Mouse (Mus musculus): ENCODE data around the gene Hist1h2af.
A peak's percentile ranks its signal among the peaks of the same experiment; 100 is the strongest.

Gene Hist1h2af

DNA sequence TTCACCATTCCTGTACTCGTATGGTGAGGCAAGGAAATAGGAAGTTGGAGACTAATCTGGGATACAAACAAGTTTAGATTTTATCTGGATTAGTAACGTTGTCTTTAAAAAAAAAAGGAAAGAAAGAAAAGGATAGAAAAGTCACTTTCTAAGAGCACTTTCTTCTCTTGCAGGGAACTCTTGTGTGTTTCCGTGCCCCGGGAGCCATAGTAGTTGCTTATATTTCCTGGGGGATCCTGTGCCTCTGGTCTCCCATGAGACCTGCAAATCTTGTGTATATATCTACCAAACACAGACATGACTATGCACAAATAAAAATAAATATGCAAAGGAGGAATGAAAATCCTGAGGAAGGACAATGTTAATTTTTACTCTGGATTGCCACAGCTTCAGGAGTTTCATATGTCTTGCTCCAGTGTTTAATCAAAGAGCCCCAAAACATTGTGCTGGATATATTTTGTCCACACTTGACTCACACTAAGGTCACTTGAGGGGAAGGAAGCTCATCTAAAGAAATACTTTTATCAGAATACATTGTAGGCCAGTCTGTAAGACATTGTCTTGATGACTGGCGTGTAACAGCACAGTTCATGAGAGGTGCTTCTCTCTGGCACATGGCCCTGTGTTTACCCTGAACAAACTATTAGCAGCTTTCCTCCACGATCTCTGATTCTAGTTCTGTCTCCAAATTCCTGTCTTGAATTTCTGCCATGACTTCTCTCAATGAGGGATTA is 43.4 kb downstream of the Hist1h2af start:
- DNase-seq (ENCODE audit: low spot score): no peak

DNA sequence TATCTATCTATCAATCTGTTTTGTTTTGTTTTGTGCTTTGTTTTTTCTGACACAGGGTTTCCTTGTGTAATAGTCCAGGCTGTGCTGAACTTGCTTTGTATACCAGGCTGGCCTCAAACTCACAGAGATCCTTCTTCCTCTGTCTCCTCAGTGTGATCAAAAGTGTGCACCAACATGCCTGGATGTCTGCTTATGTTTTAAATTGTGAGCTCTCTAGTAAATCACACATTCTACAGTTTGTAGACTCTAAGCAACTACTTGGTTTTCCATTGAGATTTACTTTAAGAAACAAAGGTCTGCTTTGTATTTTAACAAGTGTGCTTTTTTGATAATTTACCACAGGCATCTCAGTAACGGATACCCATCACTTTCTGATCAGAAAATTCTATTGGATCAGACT is 44.1 kb downstream of the Hist1h2af start:
- no peak for DNase-seq (ENCODE audit: low spot score)

DNA sequence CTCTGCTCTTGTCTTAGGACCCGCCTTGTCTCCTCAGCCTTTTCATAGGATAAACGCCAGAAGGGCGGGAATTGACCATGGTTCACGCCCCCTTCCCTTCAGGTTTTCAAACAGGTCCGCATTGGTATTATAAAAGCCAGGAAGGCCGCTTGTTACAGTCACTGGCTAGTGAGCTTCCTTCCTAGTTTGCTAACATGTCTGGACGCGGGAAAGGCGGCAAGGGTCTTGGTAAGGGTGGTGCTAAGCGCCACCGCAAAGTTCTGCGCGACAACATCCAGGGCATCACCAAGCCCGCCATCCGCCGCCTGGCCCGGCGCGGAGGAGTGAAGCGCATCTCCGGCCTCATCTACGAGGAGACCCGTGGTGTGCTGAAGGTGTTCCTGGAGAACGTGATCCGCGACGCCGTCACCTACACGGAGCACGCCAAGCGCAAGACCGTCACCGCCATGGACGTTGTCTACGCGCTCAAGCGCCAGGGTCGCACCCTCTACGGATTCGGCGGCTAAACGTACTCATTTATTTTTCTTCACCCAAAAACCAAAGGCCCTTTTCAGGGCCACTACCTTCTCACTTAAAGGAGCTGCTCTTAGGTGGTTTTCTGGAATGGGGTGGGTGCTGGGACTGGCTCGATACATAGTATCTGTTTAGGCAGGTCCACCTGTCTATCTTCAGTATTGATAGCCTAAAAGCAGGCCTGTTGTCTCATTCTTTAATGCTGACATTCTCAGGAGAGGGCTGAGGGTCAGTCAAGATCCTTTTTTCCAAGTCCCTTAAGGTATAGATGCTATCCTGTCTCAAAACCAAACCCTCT is 47.9 kb downstream of the Hist1h2af start, which contains the start of gene Hist1h4d:
Gene Hist1h4d (plus strand): TSS at position 191 of the 811 bp plus-strand sequence.
- peak; percentile 95 for DNase-seq (ENCODE audit: low spot score)

DNA sequence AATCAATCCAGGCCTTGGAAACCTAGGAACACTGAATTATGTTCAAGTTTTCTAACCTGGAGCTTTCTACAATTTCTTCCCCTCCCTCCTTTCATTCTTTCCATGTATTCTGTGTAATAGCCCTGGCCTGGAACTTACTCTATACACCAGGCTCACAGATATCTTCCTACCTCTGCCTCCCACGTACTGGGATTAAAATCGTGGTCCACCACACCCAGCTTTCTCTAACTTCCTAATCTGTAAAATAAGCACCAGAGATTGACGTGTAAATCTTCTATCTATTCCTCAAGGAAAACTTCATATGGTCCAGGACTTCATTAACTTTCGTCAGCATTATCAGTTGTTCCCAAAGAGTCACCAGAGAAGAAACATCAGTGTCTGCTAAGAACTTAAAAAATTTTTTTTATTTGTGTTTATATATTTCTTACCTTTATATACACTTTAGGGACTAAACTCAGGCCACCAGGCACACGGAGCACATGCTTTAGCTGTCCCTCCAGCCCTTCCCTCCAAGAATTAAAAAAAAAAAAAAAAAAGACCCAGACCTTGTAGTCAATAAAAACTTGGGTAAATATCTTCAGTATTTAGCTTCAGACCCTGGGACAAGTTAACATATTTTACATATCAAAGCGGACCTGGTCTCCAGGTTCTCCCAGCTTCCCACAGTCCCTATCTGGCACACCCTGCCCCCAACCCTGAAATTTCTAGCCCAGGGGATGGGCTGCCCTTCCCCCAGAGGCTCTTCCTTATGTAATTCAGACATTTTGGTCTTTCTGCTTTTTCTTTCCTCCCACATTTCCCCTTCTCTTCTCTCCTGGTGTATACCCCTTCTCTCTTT is 48.7 kb downstream of the Hist1h2af start:
- DNase-seq (ENCODE audit: low spot score): no peak

DNA sequence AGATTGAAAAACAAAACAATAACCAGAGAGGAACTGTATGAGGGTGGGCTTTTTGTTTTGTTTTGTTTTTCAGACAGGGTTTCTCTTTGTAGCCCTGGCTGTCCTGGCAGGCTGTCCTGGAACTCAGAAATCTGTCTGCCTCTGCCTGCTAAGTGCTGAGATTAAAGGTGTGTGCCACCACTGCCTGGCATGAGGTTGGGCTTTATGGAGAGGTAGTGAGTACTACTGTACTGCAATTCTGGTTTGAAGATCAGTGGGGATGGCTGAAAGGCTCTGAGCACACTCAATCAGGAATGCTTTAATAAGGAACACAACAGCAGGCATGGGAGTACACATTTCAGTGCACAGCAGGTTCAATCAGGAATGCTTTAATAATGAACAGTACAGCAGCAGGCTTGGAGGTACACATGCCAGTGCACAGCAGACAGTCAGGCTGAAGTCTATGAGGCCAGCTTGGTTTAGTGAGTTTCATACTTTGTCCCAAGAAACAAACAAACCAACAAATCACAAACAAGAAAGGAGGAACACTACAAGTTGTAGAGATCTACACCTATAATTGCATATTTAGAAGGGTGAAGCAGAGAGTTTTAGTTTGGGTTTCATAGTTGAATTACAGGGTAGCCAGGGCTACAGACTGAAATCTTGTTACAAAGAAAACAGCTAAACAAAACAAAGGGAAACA is 49.8 kb downstream of the Hist1h2af start:
- no peak for DNase-seq (ENCODE audit: low spot score)

Data from urinary bladder, postnatal 14 days (tissue).